Mouse (Mus musculus): ENCODE results near the gene Lhx4.

- no peak for TF ChIP-seq CTCF (IDR thresholded peaks at IDR 0.05; ENCODE audit: control insufficient read depth, insufficient read depth, insufficient read length)
- no peak for TF ChIP-seq MAX (IDR thresholded peaks at IDR 0.05)
- TF ChIP-seq CEBPB (IDR thresholded peaks at IDR 0.05; ENCODE audit: low read depth): no peak
- no peak for TF ChIP-seq USF1 (IDR thresholded peaks at IDR 0.05; ENCODE audit: low read depth)
Observed at GRCm38 (mm10) chr1:155675570-155675969, 75.9 kb downstream of the Lhx4 start.
